Mouse (Mus musculus) intestine, embryonic 14.5 days (tissue): ENCODE results near the gene Hist2h3c1. TPM values are rescaled to one million over a fixed set of nuclear protein-coding genes. Genes with fewer than 3 reads are reported as not detected.
"Not testable (repeated sequence)": the region's sequence is repeated elsewhere in the genome, so short reads cannot be mapped to it uniquely, and the experiment has no call there.

Experiments used
- ATAC-seq: fragments of 200-750 bp; cut with Nextera tagmentation; replicated peaks from 2 replicates; pipeline ENCODE4 v1.8.0; 2017; ENCODE audit warnings: low read depth, moderate number of reproducible peaks, moderate TSS enrichment, moderate library complexity; ENCODE audit not compliant: low FRiP score, low TSS enrichment
- DNase-seq: peaks from one replicate; pipeline ENCODE4 v3.0.0-alpha.2; 2018; ENCODE audit warnings: low spot score
- H3K27ac ChIP-seq: fragments of 300-500 bp; sonication (generic); 2 replicates; pipeline ENCODE4 v1.5.1; 2014; ENCODE audit warnings: low read depth, mild to moderate bottlenecking, control low read depth
- H3K27me3 ChIP-seq: fragments of 300-500 bp; sonication (generic); replicated peaks from 2 replicates; pipeline ENCODE4 v1.6.1; 2014; ENCODE audit warnings: low read length, control low read depth; ENCODE audit not compliant: control insufficient read depth, insufficient read depth
- H3K36me3 ChIP-seq: fragments of 300-500 bp; sonication (generic); 2 replicates; pipeline ENCODE4 v1.6.1; 2014; ENCODE audit warnings: low read length, control low read depth; ENCODE audit not compliant: control insufficient read depth, insufficient read depth
- H3K4me1 ChIP-seq: fragments of 300-500 bp; sonication (generic); replicated peaks from 2 replicates; pipeline ENCODE4 v1.6.1; 2014; ENCODE audit warnings: low read length, control low read depth, mixed read lengths; ENCODE audit not compliant: control insufficient read depth, insufficient read depth
- H3K4me2 ChIP-seq: fragments of 300-500 bp; sonication (generic); 2 replicates; pipeline ENCODE4 v1.6.1; 2014; ENCODE audit warnings: low read length
- H3K4me3 ChIP-seq: fragments of 300-500 bp; sonication (generic); 2 replicates; pipeline ENCODE4 v1.5.1; 2014; ENCODE audit warnings: low read depth, low read length, control low read depth, mixed read lengths
- H3K9ac ChIP-seq: fragments of 300-500 bp; sonication (generic); 2 replicates; pipeline ENCODE4 v1.6.1; 2014; ENCODE audit warnings: mild to moderate bottlenecking, low read length
- H3K9me3 ChIP-seq: fragments of 300-500 bp; sonication (generic); 2 replicates; pipeline ENCODE4 v1.6.1; 2016; ENCODE audit warnings: low read length, control low read depth; ENCODE audit not compliant: control insufficient read depth
- WGBS: fragments of 180-500 bp; shearing (Covaris S2); extraction: QIAGEN DNeasy Blood & Tissue Kit; methylation state at CpG from one replicate; pipeline ENCODE4 v1.1.7; 2014; 5-methylcytosine and 5-hydroxymethylcytosine counted together
- polyA plus RNA-seq: library from polyadenylated mRNA; unstranded; fragments of >200 nt; fragmentation: Nextera tagmentation; extraction: Ambion mirVana; gene quantifications from 2 replicates; pipeline ENCODE4 v1.2.1, GENCODE M21; 2014

Hist2h3c1 gene
- polyA plus RNA-seq, 1 experiment from 2014 or later, result 2.0 TPM

- DNase-seq (no peak), ATAC-seq (no peak)
- WGBS, result under 1% methylated on average over 12 of the region's 12 CpGs
- Histone ChIP-seq H3K27ac (peak overlapping the region; percentile 86), H3K36me3 (no peaks in the 10 kb centered on the region), H3K9ac (peak overlapping the region; percentile 89), H3K4me3 (peak overlapping the region; percentile 55), H3K27me3 (no peaks in the 10 kb centered on the region), H3K4me1 (peaks cover 11% of the 10 kb centered on the region), H3K9me3 (no peaks in the 10 kb centered on the region), H3K4me2 (peak overlapping the region; percentile 58)
These were observed 8.5 kb upstream of the Hist2h3c1 start for GRCm38 (mm10) chr3:96237904-96238511.

- WGBS, result under 1% methylated on average over 22 of the region's 68 CpGs
- not testable (repeated sequence) for H3K36me3 ChIP-seq, H3K9me3 ChIP-seq, H3K27me3 ChIP-seq, DNase-seq
- Histone ChIP-seq H3K4me1 (peaks cover 16% of the 10 kb centered on the region), H3K4me3 (peak within 1 kb of the TSS; percentile 55), H3K9ac (peak within 1 kb of the TSS; percentile 89), H3K27ac (peak within 1 kb of the TSS; percentile 86), H3K4me2 (peak within 1 kb of the TSS; percentile 58)
- peak; percentile 87 for ATAC-seq
These were observed 7.3 kb upstream of the Hist2h3c1 start, which contains the start of gene Hist2h3c2 for GRCm38 (mm10) chr3:96238954-96239793. Gene Hist2h3c2, minus strand, starts transcription at chr3:96239127.

- DNase-seq (peak; percentile 76), ATAC-seq (peak; percentile 82)
- Histone ChIP-seq H3K27ac (peak within 1 kb of the TSS; percentile 87), H3K4me1 (peaks cover 21% of the 10 kb centered on the region), H3K4me3 (peak within 1 kb of the TSS; percentile 29), H3K9ac (peak within 1 kb of the TSS; percentile 68), H3K4me2 (peak within 1 kb of the TSS; percentile 51)
- H3K9me3 ChIP-seq, H3K36me3 ChIP-seq, H3K27me3 ChIP-seq: not testable (repeated sequence)
- 6% methylated on average over 16 of the region's 85 CpGs for WGBS
These were observed 6.3 kb upstream of the Hist2h3c1 start, which contains the start of gene Hist2h2aa2 for GRCm38 (mm10) chr3:96239949-96240798. Gene Hist2h2aa2, minus strand, starts transcription at chr3:96240276.

GRCm38 (mm10) chr3:96240799-96241197 lies 5.7 kb upstream of the Hist2h3c1 start:
- peak overlapping the region; percentile 68 for H3K9ac ChIP-seq
- peak overlapping the region; percentile 29 for H3K4me3 ChIP-seq
- ATAC-seq (no peak), DNase-seq (no peak)
- peak overlapping the region; percentile 87 for H3K27ac ChIP-seq
- H3K4me2 ChIP-seq, result peak overlapping the region; percentile 51
- no peaks in the 10 kb centered on the region for H3K36me3 ChIP-seq
- 78% methylated on average over 9 of the region's 9 CpGs for WGBS
- H3K4me1 ChIP-seq, result peaks cover 21% of the 10 kb centered on the region
- H3K27me3 ChIP-seq, result no peaks in the 10 kb centered on the region
- H3K9me3 ChIP-seq, result no peaks in the 10 kb centered on the region

GRCm38 (mm10) chr3:96243921-96244572 lies 2.4 kb upstream of the Hist2h3c1 start:
- Histone ChIP-seq H3K4me1 (peaks cover 18% of the 10 kb centered on the region), H3K27me3 (no peaks in the 10 kb centered on the region), H3K9me3 (no peaks in the 10 kb centered on the region), H3K9ac (peak overlapping the region; percentile 69), H3K27ac (peak overlapping the region; percentile 93), H3K36me3 (no peaks in the 10 kb centered on the region), H3K4me3 (0 out of 2 replicates have a peak overlapping the region, but pooled peaks have one; percentile 39), H3K4me2 (peak overlapping the region; percentile 53)
- DNase-seq (no peak), ATAC-seq (no peak)
- 77% methylated on average over 7 of the region's 7 CpGs for WGBS

GRCm38 (mm10) chr3:96245003-96245886 lies 1.2 kb upstream of the Hist2h3c1 start, which contains the start of gene Hist2h2aa1:
Gene Hist2h2aa1, plus strand, starts transcription at chr3:96245497.
- H3K9me3 ChIP-seq, H3K36me3 ChIP-seq, H3K27me3 ChIP-seq: not testable (repeated sequence)
- WGBS, result 0% methylated on average over 25 of the region's 88 CpGs
- Histone ChIP-seq H3K4me2 (peak within 1 kb of the TSS; percentile 53), H3K9ac (peak within 1 kb of the TSS; percentile 69), H3K27ac (peak within 1 kb of the TSS; percentile 93), H3K4me1 (peaks cover 18% of the 10 kb centered on the region), H3K4me3 (peak within 1 kb of the TSS; percentile 39)
- peak; percentile 90 for DNase-seq
- peak; percentile 87 for ATAC-seq

- Histone ChIP-seq H3K4me3 (peak overlapping the region; percentile 26), H3K4me1 (peaks cover 14% of the 10 kb centered on the region; the same call in 1 of the 2 replicates), H3K27ac (0 out of 2 replicates have a peak overlapping the region, but pooled peaks have one; percentile 59)
- ATAC-seq, H3K9me3 ChIP-seq, H3K4me2 ChIP-seq, DNase-seq, H3K27me3 ChIP-seq, H3K36me3 ChIP-seq, H3K9ac ChIP-seq: not testable (repeated sequence)
- WGBS, result 1% methylated on average over 10 of the region's 21 CpGs
These were observed 467 bp upstream of the Hist2h3c1 start for GRCm38 (mm10) chr3:96246018-96246417.
